Mouse (Mus musculus): ENCODE data around the gene Grhl3. TPM values are rescaled to one million over a fixed set of nuclear protein-coding genes. Genes with fewer than 3 reads are reported as not detected.
"Not testable (repeated sequence)": the region's sequence is repeated elsewhere in the genome, so short reads cannot be mapped to it uniquely, and the experiment has no call there.

The Grhl3 gene
- under 1 TPM; 0.32 to 0.34 TPM for total RNA-seq (2021)

- no peak for DNase-seq
- intact Hi-C loops (cut with DNase I), result no loop called here
Observed at GRCm38 (mm10) chr4:135573251-135573808, at the start of gene Grhl3. Gene Grhl3 (minus strand): TSS chr4:135573630.

- DNase-seq, result no peak
- intact Hi-C loops (cut with DNase I), result no loop called here
Observed at GRCm38 (mm10) chr4:135622290-135622689, 48.9 kb upstream of the Grhl3 start.

DNA sequence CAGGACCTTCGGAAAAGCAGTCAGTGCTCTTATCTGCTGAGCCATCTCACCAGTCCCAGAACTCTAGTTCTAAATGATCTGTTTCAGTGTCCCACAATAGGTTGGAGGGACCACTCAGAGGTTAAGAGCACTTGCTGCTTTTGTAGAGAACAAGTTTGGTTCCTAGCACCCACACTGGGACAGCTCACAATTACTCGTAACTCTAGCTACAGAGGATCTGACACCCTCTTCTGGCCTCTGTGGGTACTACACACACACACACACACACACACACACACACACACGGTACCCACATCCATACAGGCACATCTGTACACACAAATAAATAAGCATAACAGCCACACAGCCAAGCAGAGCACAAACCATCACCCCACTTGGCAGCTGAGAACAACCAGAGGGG lies 47.0 kb upstream of the Grhl3 start:
- DNase-seq, result no peak
- intact Hi-C loops (cut with DNase I), result no loop called here

DNA sequence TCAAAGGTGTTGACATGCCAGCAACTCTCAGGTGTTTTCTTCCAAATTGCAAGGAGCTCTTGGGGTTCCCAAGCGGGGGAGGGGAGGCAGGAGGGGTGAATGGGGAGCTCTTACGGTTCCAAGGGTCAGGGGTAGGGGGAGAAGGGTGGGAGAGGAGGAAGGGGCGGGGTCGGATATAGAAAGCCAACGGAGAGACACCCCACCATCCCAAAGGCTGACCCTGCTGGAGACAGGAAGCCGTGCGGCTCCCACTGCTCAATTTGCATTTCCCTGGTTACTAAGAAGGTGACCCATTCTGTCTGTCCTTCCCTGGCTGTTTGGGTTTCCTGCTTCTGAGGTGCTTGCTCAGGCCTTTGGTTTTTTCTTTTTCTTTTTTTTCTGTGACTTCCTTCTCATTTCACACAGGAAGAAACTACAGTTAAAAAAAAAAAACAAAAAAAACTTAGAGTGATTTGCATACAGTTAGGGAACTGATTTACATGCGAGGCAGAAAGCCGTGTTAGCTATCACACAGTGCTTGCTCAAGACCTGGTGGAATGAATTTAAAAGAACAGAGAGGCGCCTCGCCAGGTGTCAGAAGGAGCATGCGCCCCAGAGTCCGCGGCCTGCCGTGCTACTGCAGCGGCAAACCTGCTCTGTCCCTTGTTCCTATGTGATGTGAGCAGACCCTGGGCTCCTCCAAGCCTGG lies 44.5 kb upstream of the Grhl3 start:
- intact Hi-C loops (cut with DNase I), result loop anchor here (2.0 kb wide), 1 partner anchor 33 kb away; no protein-coding TSS in a partner anchor
- no peak for DNase-seq

- no peak for DNase-seq
- intact Hi-C loops (cut with DNase I), result no loop called here
Observed at GRCm38 (mm10) chr4:135617038-135617437, 43.6 kb upstream of the Grhl3 start.

DNA sequence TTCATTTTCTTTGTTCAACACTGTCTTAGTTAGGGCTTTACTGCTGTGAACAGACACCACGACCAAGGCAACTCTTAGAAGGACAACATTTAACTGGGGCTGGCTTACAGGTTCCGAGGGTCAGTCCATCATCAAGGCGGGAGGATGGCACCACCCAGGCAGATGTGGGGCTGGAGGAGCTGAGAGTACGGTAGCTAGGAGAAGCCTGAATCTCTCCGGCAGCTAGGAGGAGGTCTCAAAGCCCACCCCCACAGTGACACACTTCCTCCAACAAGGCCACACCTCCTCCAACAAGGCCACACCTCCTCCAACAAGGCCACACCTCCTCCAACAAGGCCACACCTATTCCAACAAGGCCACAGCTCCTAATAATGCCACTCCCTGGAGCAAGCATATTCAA lies 41.9 kb upstream of the Grhl3 start:
- DNase-seq; intact Hi-C loops (cut with DNase I): not testable (repeated sequence)

GRCm38 (mm10) chr4:135609986-135610385 lies 36.6 kb upstream of the Grhl3 start:
- intact Hi-C loops (cut with DNase I), result no loop called here
- no peak for DNase-seq

- no peak for DNase-seq
- intact Hi-C loops (cut with DNase I), result no loop called here
Observed at GRCm38 (mm10) chr4:135607979-135608885, 34.8 kb upstream of the Grhl3 start.

GRCm38 (mm10) chr4:135606271-135606670 lies 32.8 kb upstream of the Grhl3 start:
- no peak for DNase-seq
- intact Hi-C loops (cut with DNase I), result no loop called here

DNA sequence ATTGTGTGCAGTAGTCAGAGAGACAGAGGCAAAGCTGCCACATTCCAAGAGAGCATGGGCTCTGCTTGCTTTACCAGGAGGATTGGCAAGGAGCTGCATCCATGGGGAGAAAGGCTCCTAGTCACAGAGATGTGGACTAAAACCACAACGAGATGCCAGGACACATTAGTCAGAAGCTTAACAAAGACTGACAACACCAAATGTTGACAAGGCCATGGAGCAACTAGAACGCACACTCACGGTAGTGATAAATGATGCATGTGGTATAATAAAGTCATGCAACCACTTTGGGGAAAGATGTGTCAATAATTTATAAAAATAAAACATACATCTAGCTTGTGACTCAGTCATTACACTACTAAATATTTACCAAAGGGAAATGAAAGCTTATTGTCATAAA lies 28.1 kb upstream of the Grhl3 start:
- intact Hi-C loops (cut with DNase I), result no loop called here
- DNase-seq, result no peak

GRCm38 (mm10) chr4:135599497-135600182 lies 26.2 kb upstream of the Grhl3 start:
- DNase-seq, result no peak
- intact Hi-C loops (cut with DNase I), result no loop called here

DNA sequence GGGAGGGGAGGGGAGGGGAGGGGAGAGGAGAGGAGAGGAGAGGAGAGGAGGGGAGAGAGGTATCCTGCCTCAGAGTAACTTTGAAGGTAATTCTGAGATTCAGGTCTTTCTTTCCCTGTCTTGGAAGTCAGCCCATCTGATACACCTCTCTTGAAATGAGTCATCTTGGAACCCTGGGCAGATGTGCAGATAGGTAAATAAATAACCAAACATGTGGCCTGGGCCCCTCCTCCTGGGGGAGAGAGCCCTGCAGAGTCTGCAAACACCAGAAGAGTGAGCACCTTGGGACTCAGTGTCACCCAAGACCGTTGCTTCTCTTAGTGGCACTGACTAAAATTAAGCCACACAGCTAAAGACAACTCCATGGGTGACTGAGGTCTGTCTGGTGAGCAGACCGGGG lies 25.6 kb upstream of the Grhl3 start:
- no peak for DNase-seq
- intact Hi-C loops (cut with DNase I), result no loop called here

DNA sequence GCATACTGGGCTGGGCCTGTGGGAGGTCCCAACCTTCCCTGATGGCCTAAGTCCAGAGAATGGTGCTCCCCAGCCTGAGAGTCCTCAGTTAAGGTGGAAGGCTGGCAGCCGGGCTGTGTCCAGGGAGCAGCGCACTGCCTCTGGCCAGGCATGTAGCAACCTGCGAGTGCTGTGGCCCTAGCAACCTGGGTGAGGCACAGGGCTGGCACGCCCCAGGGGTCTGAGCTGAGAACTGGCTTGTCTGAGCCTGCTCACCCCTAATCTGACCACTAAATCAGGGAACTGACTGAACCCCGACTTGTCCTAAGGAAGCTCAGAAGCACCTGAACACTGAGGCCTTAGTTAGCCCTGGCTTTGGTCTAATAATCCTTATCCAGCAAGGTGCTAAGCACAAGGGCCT lies 24.1 kb upstream of the Grhl3 start:
- DNase-seq, result no peak
- intact Hi-C loops (cut with DNase I), result no loop called here

DNA sequence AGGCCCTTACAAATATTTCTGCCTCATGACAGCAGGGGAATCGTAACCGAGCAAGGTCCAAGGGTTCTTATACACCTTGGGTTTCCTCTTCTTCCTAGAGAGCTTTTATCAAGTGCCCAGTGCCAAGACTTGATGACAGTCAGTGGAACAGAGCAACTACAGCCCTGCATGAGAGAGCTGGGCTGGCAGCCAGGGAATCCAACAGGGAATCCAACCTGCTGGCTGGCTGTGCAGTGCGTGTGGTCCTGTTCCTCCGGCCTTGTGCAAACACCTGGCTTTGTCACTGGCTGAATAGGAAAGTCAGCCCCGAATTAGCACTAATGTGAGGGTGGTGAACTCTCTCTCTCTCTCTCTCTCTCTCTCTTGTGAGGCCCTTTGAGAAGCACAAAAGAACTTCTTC lies 22.5 kb upstream of the Grhl3 start:
- intact Hi-C loops (cut with DNase I), result no loop called here
- peak; percentile 78 for DNase-seq

GRCm38 (mm10) chr4:135591610-135592304 lies 18.3 kb upstream of the Grhl3 start:
- DNase-seq, result no peak
- intact Hi-C loops (cut with DNase I), result no loop called here

GRCm38 (mm10) chr4:135591086-135591485 lies 17.7 kb upstream of the Grhl3 start:
- intact Hi-C loops (cut with DNase I), result no loop called here
- peak; percentile 70 for DNase-seq

DNA sequence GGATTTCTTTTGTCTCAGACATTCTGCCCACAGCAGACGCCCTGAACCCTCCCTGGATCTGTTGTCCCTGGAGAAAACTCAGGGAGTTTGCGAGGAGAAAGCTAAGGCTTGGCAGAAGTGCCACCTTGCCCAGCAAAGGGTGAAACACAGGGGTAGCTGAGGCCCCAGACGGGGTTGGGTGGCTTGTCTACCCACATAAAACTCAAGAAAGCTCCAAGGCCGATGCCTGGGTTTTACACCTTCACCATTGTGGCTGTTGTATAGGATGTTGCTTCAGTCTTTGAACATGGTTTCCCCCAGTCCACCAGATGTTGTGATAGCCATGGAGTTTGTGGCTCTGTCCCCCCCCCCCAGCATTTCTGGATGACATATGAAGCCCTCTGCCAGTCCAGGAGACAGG lies 11.4 kb upstream of the Grhl3 start:
- no peak for DNase-seq
- intact Hi-C loops (cut with DNase I), result loop anchor here (2.0 kb wide), 1 partner anchor 34 kb away; no protein-coding TSS in a partner anchor

DNA sequence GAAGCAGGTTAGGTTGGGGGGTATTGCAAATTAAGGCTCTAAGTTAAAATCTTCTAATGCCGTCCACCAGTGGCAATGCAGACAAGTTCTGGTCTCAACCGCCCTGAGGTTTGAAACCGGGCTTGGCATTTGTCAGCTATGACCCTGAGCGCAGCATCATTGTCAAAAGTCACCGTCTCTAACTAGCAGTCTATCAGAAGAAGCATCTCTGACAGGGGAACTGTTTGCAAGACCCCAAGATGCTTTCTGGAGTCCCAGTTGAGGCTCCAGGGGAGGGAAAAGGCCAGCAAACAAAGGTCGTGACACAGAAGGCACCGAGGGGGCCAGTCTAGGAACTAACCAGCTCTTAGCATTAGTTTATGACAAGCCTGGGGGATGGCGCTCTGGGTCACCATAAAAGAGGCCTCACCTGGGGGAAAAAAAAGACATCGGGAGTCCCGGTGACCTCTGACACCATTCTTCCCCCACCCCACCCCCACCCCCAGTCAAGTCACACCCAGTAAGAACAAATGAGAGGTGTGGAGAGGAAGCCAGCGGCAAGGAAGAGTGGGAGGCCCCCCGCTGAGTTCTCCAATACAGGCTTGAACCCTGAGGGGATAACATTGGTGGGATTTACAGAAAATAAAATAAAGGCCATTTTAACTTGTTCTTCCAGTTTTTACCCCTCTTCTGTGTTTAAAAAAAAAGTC lies 7.9 kb upstream of the Grhl3 start:
- intact Hi-C loops (cut with DNase I), result no loop called here
- DNase-seq, result no peak

- intact Hi-C loops (cut with DNase I), result no loop called here
- DNase-seq, result no peak
Observed at GRCm38 (mm10) chr4:135579695-135580094, 6.3 kb upstream of the Grhl3 start.

GRCm38 (mm10) chr4:135578490-135578889 lies 5.1 kb upstream of the Grhl3 start:
- DNase-seq, result no peak
- intact Hi-C loops (cut with DNase I), result no loop called here
